Mouse (Mus musculus): ENCODE data around the gene Ttll5. TPM values are rescaled to one million over a fixed set of nuclear protein-coding genes. Genes with fewer than 3 reads are reported as not detected.

Gene Ttll5
- polyA plus RNA-seq, 1 experiment from 2014 or later = 3.7 TPM

- 79% methylated on average over 5 of the region's 5 CpGs for WGBS
- ATAC-seq (ENCODE audit: low FRiP score, low TSS enrichment) = no peak
- no peak for TF ChIP-seq EP300 (optimal IDR thresholded peaks at IDR 0.05)
- TF ChIP-seq CTCF (IDR thresholded peaks at IDR 0.05; ENCODE audit: low read depth) = no peak
Observed at GRCm38 (mm10) chr12:86051477-86051876, 227.0 kb downstream of the Ttll5 start.

GRCm38 (mm10) chr12:86055306-86055705, 230.8 kb downstream of the Ttll5 start:
- Histone ChIP-seq H3K27me3 (ENCODE audit: control insufficient read depth, insufficient read depth, low read length) (no peaks in the 10 kb centered on the region), H3K4me1 (replicated peaks; ENCODE audit: control insufficient read depth, insufficient read depth) (no peaks in the 10 kb centered on the region), H3K4me3 (ENCODE audit: low read depth, low read length) (no peak overlapping the region), H3K27ac (replicated peaks) (no peak overlapping the region), H3K9me3 (ENCODE audit: control insufficient read depth, low read length) (no peaks in the 10 kb centered on the region), H3K9ac (ENCODE audit: low read length) (no peak overlapping the region), H3K36me3 (ENCODE audit: control insufficient read depth, insufficient read depth, low read length) (no peaks in the 10 kb centered on the region), H3K4me2 (replicated peaks; ENCODE audit: low read depth) (no peak overlapping the region)
- DNase-seq (ENCODE audit: low spot score) (no peak), ATAC-seq (ENCODE audit: low FRiP score, low TSS enrichment) (no peak)
- no peak for TF ChIP-seq EP300 (optimal IDR thresholded peaks at IDR 0.05)
- no peak for TF ChIP-seq CTCF (IDR thresholded peaks at IDR 0.05; ENCODE audit: low read depth)
- WGBS = 96% methylated on average over 2 of the region's 2 CpGs

More at GRCm38 (mm10) chr12:86051477-86051876, 227.0 kb downstream of the Ttll5 start:
- Histone ChIP-seq H3K4me1 (replicated peaks; ENCODE audit: control insufficient read depth, insufficient read depth) (no peaks in the 10 kb centered on the region), H3K9me3 (ENCODE audit: control insufficient read depth, low read length) (no peaks in the 10 kb centered on the region), H3K4me3 (ENCODE audit: low read depth, low read length) (no peak overlapping the region), H3K36me3 (ENCODE audit: control insufficient read depth, insufficient read depth, low read length) (no peaks in the 10 kb centered on the region), H3K27me3 (ENCODE audit: control insufficient read depth, insufficient read depth, low read length) (no peaks in the 10 kb centered on the region), H3K9ac (ENCODE audit: low read length) (no peak overlapping the region), H3K4me2 (replicated peaks; ENCODE audit: low read depth) (no peak overlapping the region), H3K27ac (replicated peaks) (no peak overlapping the region)
- no peak for DNase-seq (ENCODE audit: low spot score)

GRCm38 (mm10) chr12:86056976-86057375, 232.5 kb downstream of the Ttll5 start:
- WGBS = 85% methylated on average over 8 of the region's 8 CpGs
- H3K36me3 ChIP-seq (ENCODE audit: control insufficient read depth, insufficient read depth, low read length) = no peaks in the 10 kb centered on the region

GRCm38 (mm10) chr12:86057516-86057915, 233.1 kb downstream of the Ttll5 start:
- Histone ChIP-seq H3K36me3 (ENCODE audit: control insufficient read depth, insufficient read depth, low read length) (no peaks in the 10 kb centered on the region), H3K27ac (replicated peaks) (no peak overlapping the region), H3K9ac (ENCODE audit: low read length) (no peak overlapping the region), H3K4me2 (replicated peaks; ENCODE audit: low read depth) (no peak overlapping the region), H3K4me1 (replicated peaks; ENCODE audit: control insufficient read depth, insufficient read depth) (no peaks in the 10 kb centered on the region), H3K4me3 (ENCODE audit: low read depth, low read length) (no peak overlapping the region), H3K27me3 (ENCODE audit: control insufficient read depth, insufficient read depth, low read length) (no peaks in the 10 kb centered on the region), H3K9me3 (ENCODE audit: control insufficient read depth, low read length) (no peaks in the 10 kb centered on the region)
- TF ChIP-seq EP300 (optimal IDR thresholded peaks at IDR 0.05) = no peak
- TF ChIP-seq CTCF (IDR thresholded peaks at IDR 0.05; ENCODE audit: low read depth) = no peak
- no peak for ATAC-seq (ENCODE audit: low FRiP score, low TSS enrichment)
- no peak for DNase-seq (ENCODE audit: low spot score)
- 84% methylated on average over 8 of the region's 8 CpGs for WGBS

More at GRCm38 (mm10) chr12:86056976-86057375, 232.5 kb downstream of the Ttll5 start:
- Histone ChIP-seq H3K27ac (replicated peaks) (no peak overlapping the region), H3K4me2 (replicated peaks; ENCODE audit: low read depth) (no peak overlapping the region), H3K9me3 (ENCODE audit: control insufficient read depth, low read length) (no peaks in the 10 kb centered on the region), H3K9ac (ENCODE audit: low read length) (no peak overlapping the region), H3K27me3 (ENCODE audit: control insufficient read depth, insufficient read depth, low read length) (no peaks in the 10 kb centered on the region), H3K4me3 (ENCODE audit: low read depth, low read length) (no peak overlapping the region), H3K4me1 (replicated peaks; ENCODE audit: control insufficient read depth, insufficient read depth) (no peaks in the 10 kb centered on the region)
- ATAC-seq (ENCODE audit: low FRiP score, low TSS enrichment) (no peak), DNase-seq (ENCODE audit: low spot score) (no peak)
- no peak for TF ChIP-seq CTCF (IDR thresholded peaks at IDR 0.05; ENCODE audit: low read depth)
- no peak for TF ChIP-seq EP300 (optimal IDR thresholded peaks at IDR 0.05)

- DNase-seq (ENCODE audit: low spot score) (no peak), ATAC-seq (ENCODE audit: low FRiP score, low TSS enrichment) (no peak)
- Histone ChIP-seq H3K36me3 (ENCODE audit: control insufficient read depth, insufficient read depth, low read length) (no peaks in the 10 kb centered on the region), H3K27me3 (ENCODE audit: control insufficient read depth, insufficient read depth, low read length) (no peaks in the 10 kb centered on the region), H3K27ac (replicated peaks) (no peak overlapping the region), H3K9ac (ENCODE audit: low read length) (no peak overlapping the region), H3K4me3 (ENCODE audit: low read depth, low read length) (no peak overlapping the region), H3K4me2 (replicated peaks; ENCODE audit: low read depth) (no peak overlapping the region), H3K9me3 (ENCODE audit: control insufficient read depth, low read length) (no peaks in the 10 kb centered on the region), H3K4me1 (replicated peaks; ENCODE audit: control insufficient read depth, insufficient read depth) (no peaks in the 10 kb centered on the region)
- WGBS = 44% methylated on average over 6 of the region's 6 CpGs
- no peak for TF ChIP-seq EP300 (optimal IDR thresholded peaks at IDR 0.05)
- TF ChIP-seq CTCF (IDR thresholded peaks at IDR 0.05; ENCODE audit: low read depth) = no peak
Observed at GRCm38 (mm10) chr12:86059341-86059740, 234.9 kb downstream of the Ttll5 start.

GRCm38 (mm10) chr12:86064796-86065195, 240.3 kb downstream of the Ttll5 start:
- no peak overlapping the region for H3K4me2 ChIP-seq (replicated peaks; ENCODE audit: low read depth)
- no peaks in the 10 kb centered on the region for H3K4me1 ChIP-seq (replicated peaks; ENCODE audit: control insufficient read depth, insufficient read depth)
- H3K4me3 ChIP-seq (ENCODE audit: low read depth, low read length) = no peak overlapping the region
- no peak overlapping the region for H3K27ac ChIP-seq (replicated peaks)
- no peaks in the 10 kb centered on the region for H3K27me3 ChIP-seq (ENCODE audit: control insufficient read depth, insufficient read depth, low read length)
- no peak for TF ChIP-seq CTCF (IDR thresholded peaks at IDR 0.05; ENCODE audit: low read depth)
- no peak for TF ChIP-seq EP300 (optimal IDR thresholded peaks at IDR 0.05)
- no peak for DNase-seq (ENCODE audit: low spot score)
- no peaks in the 10 kb centered on the region for H3K9me3 ChIP-seq (ENCODE audit: control insufficient read depth, low read length)
- no peaks in the 10 kb centered on the region for H3K36me3 ChIP-seq (ENCODE audit: control insufficient read depth, insufficient read depth, low read length)
- no peak for ATAC-seq (ENCODE audit: low FRiP score, low TSS enrichment)
- no peak overlapping the region for H3K9ac ChIP-seq (ENCODE audit: low read length)

Measured in stomach, postnatal 0 days (tissue).